15 mouse cellular contexts compared by ENCODE assay signal in the genomic region with DNA sequence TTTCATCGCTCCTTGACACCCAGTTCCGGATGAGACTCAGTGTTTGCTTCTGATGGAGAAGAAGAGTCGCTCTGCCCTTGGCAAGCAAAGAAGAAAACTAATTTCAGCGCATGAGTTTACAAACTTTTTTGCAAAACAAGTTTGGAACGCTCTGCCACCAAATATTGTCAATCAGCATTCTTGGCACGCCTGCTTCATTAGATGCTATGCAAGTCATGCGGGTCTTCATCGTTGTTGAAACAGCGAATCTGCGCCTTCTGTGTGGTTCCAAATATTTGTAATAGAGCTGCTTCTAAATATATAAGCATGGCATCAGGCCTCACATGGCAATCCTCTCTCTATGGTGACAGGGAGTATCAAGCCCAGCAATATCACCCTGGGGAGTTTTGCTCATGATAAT.
"Had no signal": no experiment of that assay in that cellular context is flagged by ENCODE, and none has a peak within 500 bp of the region (broad histone marks: within the 10 kb centered on the region; RNA-seq: fewer than 3 reads in every experiment).

No protein-coding gene starts in this region.

- H3K9me3 ChIP-seq: limb, embryonic 10.5 days; liver, embryonic 15.5 days had no signal

- ATAC-seq: midbrain, embryonic 16.5 days had no signal

- DNase-seq: kidney, postnatal 10 days; kidney, postnatal 4 days; lung, adult 2 months; lung, postnatal 14 days; right cerebral cortex, postnatal 14 days; thymus, adult 18-20 months; thymus, postnatal 14 days had no signal

- H3K4me3 ChIP-seq: left cerebral cortex, adult 2 months; limb, embryonic 10.5 days; liver, embryonic 15.5 days; megakaryocyte, embryonic 14.5 days had no signal

- H3K27me3 ChIP-seq: liver, embryonic 15.5 days; megakaryocyte, embryonic 14.5 days had no signal

- H3K4me2 ChIP-seq: liver, embryonic 11.5 days; liver, embryonic 15.5 days; midbrain, embryonic 11.5 days had no signal

- H3K4me1 ChIP-seq: liver, embryonic 15.5 days; megakaryocyte, embryonic 14.5 days had no signal

- H3K36me3 ChIP-seq: limb, embryonic 10.5 days; liver, embryonic 15.5 days had no signal

- H3K27ac ChIP-seq: left cerebral cortex, adult 2 months; limb, embryonic 10.5 days; liver, embryonic 15.5 days; macrophage had no signal

- H3K9ac ChIP-seq: liver, embryonic 15.5 days had no signal
